Mouse (Mus musculus): ENCODE results near the gene Fa2h.

Fa2h gene

DNA sequence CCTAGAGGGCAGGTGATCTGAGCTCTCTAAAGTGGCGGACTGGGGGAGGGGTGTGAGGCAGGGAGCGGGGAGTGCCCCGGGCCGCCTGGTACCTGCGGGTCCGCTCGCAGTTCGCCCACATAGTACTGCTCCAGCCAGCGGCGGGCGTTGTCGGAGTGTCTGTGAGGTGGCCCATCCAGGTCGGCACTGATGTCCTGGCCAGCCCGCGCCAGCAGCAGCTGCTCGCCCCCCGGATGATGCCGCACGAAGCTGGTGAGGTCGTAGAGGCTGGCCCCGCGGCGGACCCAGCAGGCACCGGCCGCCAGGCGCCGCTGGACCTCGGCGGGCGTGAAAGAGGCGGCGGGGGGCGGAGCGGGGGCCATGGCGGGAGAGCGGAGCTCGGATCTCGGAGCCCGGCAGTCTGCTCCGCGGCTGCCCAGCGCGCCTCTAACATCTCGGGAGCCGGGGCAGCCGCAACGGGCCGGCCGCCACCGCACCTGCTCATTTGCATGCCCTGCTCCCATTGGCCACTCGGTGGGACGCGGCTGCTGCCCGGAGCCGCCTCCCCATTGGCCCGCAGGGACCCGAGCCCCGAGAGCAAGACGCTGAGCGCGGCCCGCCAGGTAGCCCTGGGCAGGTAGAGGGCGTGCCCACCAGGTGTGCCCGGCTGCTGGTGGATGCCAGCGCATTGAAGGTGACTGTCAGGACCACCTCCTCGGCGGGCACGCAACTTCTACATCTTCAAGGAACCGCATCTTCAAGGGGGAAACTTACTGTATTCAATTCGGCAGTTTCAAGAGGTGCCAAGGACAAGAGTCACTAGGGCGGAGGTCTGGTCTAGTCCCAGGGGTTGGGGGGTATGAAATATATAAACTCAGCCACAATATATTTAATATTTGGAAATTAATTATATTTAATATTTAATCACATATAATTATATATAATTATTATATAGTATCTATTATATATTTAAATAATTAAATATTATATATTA is at the start of gene Fa2h:
TSS of gene Fa2h (minus strand) at position 434 of the 973 bp plus-strand sequence.
- DNase-seq: peak; percentile 84

DNA sequence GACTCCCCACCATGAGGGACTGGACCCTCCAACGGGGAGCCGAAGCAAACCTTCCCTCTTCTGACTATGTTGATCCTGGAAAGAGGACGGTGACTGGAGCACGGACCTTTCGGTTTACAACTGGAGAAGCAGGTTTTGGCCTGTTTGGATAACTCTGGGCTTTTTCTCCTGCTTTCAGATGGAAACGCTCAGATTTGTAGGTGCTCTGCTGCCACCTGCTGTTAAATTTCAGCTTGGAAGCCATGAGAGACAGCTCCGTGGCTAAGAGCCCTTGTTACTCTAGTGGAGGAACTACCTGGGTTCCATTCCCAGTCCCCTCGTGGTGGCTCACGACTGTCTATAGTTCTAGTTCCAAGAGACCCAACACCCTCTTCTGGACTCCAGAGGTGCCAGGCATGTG is 45.6 kb upstream of the Fa2h start:
- peak; percentile 81 for DNase-seq

DNA sequence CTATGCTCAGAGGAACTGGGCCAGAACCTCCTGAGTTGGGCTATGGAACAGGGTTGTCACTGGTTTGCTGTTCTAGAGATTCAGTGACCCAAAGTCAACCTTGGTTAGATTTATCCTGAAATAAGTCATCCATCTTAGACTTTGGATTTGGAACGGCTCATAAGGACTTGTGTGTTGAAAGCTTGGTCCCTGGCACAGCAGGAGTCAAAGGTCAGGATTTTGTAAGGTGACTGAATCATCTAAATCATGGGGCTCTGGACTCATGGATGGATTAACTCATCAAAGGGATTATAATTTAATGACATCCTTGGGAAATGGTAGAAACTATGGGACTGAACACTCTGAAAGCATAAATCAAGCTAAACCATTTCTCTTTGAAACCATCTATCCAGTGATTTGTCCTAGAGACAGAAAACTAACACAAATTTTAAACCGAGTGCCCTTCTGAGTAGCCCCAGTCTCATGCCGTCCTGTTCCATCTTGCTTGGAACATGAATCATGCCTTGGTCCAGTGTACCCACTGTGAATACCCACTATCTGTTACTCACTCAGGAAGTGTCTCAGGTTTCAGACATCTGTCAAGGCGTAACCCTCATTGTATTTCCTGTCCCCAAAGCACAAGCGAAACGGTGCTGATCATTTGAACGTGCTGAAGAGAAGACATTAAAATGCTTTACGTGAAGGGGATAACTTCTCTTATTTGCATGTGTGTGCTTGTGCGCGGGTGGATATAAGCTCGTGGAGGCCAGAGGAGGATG is 41.6 kb upstream of the Fa2h start:
- no peak for DNase-seq

DNA sequence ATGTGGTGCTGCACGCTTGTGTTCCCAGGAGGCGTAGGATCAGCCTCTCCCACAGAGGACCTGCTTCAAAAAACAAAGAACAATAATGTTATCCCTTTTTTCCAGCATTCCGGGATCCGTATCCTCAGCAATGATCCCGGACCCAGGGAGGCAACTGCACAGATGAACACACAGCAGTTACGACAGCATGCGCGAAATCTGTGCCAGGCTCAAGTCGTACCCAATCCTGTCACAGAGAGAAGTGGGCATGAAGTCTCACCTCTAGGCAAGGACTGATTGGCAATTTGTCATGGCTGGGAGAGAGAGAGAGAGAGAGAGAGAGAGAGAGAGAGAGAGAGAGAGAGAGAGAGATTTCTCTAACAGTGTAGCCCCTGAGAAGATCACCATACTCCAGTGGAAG is 31.0 kb upstream of the Fa2h start:
- no peak for DNase-seq

DNA sequence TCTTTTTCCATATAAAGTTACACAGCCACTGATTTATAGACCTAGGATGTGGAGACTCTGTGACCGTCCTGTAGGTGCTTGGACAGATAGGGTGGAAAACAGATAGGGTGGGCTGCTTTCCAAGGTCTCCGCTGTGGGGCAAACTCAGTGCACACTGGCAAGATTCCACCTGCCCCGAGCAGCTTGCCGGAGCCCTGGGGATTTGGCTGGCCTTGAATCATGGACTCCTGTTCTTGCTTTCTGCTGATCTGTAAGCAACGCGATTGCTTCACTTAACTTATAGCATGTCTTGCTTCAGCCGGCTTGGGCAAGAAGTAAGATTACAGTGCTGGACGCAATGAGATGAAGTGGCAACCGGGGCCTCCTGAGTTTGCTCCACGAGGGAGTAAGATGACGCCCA is 30.6 kb upstream of the Fa2h start:
- DNase-seq: no peak

DNA sequence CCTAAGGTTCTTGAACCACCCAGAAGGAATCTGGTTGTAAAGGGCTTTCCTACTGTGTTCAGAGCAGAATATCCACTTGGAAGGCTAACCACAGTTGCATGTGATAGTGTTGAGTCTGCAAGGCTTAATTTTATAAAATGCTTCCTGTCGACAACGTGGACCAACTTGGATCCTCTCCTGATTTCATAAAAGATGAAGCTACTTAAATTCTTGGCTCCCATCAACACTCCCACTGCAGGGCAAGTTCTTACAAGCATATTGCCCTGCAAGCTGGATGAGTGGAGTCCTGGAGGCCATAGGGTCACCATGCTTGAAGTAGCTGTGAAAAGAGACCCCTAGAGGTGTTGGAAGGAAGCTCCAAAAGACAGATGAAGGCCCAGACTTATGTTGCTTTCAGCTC is 29.0 kb upstream of the Fa2h start:
- DNase-seq: no peak

DNA sequence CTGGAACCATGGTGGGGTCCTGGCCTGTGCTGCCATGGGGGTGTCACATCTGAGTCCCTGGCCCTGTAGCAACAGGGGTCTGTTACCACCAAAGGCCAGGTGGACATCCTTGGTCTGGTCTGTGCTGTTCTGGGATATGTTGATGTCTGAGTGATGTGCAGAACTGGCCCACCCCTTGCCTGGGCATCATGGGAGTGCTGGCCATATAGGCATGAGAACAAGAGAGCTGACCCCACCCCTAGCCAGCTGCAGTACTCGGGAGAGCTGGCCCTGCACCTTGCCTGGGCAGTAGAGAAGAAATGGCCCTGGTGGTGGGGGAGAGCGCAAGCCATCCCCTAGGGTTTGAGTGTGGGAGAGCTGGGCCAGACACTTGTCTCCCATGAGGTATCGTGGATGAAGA is 25.5 kb upstream of the Fa2h start:
- DNase-seq: no peak

DNA sequence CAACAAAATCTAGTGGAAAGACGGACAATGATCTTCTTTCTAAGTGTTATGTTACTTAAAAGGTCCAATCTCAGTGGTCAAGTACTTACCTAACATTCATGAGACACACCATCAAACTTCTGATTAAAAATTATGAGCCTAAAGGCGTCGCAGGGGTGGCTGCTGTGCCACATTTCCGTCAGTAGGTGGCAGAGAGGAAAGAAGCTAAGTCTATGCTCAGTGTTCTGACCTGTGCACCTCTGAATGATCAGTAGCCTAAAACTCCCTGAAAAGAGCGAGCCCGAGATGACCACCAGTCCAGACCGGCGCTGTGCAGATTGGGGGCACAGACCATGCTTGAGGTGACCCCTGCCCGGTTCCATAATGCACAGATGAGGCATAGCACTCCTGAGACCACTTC is 25.0 kb upstream of the Fa2h start:
- no peak for DNase-seq

DNA sequence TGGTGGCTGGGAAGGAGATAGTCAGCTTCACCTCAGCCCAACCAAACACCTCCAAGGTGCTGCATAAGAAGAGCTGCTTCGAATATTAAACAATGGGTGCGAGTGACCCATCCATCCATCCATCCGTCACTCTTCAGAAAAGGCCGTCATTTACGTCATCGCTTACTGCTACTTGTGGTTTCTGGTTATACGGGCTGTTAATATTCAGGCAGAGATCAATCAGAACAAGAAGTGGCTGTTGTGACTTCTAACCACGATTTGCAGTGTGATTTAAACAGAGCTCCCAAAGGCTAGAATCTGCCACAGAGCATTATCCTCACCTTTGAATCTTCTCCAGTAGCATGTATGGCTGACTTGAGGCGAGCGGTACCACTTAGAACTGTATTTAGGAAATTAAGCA is 23.6 kb upstream of the Fa2h start:
- DNase-seq: no peak

DNA sequence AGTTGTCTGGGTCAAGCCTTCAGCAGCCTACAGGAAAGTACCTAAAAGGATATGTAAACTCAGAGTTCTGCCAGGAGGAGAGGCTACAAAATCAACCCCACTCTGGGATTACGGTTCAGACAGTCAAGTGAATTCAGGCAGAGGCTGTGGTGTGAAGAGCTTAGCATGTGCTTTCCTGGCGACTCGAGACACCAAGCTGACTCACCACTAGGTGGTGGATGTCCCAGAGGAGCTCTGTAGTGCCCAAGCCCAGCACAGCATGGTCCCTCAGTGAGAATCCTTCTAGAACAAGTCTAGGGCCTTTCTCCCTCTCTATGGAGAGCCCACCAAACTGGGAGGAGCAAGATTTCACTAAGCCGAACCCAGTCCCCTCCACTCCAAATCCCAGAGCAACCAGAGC is 9.8 kb upstream of the Fa2h start:
- DNase-seq: peak; percentile 13

DNA sequence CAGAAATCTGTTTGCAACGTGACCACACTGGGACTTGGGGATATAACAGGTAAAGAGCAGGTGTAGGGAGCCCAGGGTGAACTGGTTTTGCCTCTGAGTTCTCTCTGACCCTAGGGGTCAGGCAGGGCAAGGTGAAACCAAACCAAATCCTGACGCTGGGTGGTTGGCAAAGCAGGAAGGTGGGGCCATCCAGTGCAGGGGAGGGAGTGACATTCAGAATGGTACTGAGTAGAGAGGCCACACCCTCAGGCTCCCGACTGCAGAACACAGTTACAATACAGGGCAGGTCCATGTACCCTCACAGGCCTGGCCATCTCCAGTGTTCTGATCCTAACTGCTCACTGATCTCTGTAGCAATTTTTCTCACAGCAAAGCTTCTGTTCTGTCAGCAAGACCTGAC is 2.4 kb downstream of the Fa2h start:
- DNase-seq: no peak

DNA sequence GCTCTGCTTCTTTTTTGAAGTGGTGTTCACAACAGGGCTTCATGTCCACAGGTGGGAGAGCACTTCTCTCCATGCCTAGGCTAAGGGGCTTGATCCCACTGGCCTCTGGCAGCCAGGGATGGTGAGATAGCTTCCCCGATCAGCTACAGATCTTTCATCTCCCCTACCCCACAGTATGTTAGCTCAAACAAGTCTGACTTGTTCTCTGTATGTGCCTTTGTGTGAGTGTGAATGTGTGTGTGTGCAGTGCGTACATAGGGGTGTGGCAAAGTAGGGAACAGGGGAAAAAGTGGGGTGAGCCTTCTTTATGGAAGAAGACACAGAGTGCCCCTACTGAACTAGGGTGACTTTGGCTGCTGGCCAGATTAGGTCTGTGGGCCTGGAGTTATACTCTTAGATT is 2.8 kb downstream of the Fa2h start:
- DNase-seq: no peak

DNA sequence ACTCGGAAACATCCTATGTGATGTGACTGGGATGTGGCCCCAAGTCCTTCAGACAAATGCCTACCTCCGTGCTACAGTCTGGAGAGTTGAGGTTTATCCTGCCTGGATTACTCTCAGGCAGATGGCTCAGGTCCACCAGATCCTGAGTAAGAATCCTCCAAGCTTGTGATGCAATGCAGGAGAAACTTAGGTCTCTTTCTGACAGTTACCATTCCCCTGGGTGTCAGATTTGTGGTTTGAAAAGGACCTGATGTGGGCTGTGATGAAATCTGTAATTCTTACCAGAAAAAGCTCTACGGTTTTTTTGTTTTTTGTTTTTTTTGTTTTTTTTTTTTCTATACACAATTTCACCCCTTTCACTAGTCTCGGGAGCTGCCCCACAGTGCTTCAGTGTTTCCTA is 4.0 kb downstream of the Fa2h start:
- no peak for DNase-seq

DNA sequence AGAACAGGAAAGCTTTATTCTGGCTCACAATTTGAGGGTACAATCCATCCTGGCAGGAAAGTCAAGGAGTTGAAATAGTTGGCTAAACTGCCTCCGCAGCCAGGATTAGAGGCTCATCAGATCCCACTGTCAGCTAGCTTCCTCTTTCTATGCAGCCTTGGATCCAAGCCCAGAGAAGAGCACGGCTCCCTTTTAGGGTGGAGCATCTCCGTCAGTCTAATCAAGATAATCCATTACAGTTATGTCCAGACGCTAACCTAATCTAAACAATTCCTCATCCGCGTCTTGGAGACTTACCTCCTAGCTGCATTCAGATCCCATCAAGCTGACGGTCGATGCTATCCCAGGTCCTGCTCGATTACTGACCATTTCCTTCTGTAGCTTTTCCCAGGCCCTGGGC is 7.7 kb downstream of the Fa2h start:
- DNase-seq: no peak

DNA sequence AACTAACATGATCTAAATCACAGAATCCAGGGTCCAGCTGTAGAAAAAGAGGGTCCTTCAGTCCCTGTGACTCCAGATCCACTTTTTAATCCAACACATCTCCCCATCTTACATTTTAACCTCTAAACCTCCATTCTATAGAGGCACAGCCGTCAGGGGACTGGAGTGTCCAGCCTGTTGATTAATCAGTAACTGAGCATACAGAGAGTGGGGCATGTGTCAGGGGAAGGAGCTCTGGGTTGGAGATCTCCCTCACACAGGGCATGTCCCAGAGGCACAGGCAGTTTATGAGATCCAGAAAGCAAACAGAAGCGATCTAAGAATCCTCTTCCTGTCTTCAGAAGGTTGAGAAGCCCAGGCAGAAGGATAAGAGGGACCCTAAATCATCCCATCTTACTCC is 9.0 kb downstream of the Fa2h start:
- no peak for DNase-seq

DNA sequence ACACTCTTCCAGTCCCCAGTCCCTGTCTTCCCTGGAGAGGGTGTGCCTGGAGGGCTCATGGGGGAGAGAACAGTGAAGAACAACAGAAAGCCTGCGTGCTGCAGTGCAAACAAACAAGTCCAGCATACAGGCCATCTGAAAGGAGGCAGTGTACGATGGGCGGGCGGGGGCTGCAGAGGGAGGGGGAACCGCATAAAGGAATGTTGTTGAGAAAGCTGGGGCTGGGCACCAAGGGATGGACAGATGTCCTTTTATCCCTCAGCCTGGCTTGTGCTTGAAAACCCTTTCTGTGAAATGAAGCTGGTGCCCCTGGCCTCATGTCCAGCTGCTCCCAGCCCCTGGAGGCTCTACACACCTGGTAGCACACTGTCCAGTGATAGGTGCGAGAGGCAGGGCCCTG is 18.4 kb downstream of the Fa2h start:
- DNase-seq: peak; percentile 33

DNA sequence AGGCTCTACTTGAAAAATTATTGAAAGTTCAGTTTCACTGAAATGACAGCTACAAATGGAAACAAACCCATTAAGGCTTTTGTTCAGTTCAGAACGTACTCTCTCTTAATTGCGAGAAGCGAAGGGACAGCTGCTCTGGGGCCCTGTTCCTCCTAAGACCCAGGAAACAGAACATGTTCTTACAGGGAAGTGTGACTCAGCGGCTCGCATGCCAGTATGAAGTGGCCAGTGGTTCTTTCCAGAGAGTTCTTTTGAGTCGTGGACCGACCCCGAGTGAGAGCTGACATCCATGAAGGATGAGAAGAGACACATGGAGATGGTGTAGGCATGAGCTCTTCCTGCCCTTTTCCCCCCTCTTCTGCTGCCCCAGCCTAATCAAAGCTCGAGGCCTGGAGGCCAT is 23.9 kb downstream of the Fa2h start:
- DNase-seq: no peak

DNA sequence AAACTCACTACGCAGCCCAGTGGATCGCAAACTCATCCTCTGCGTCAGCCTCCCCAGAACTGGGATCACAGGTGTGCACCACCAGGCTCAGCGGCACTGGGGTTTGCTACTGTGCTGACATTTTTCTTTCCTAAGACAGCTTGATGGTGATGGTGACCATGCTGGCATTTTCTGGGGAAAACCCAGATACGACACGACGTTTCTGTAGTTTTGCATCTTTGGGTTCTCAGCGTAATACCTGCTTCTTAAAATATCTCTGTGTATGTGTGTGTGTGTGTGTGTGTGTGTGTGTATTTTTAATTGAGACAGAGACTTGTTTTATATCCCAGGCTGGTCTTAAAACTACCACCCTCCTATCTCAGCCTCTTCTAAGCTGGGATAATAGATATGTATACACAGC is 26.3 kb downstream of the Fa2h start:
- no peak for DNase-seq

DNA sequence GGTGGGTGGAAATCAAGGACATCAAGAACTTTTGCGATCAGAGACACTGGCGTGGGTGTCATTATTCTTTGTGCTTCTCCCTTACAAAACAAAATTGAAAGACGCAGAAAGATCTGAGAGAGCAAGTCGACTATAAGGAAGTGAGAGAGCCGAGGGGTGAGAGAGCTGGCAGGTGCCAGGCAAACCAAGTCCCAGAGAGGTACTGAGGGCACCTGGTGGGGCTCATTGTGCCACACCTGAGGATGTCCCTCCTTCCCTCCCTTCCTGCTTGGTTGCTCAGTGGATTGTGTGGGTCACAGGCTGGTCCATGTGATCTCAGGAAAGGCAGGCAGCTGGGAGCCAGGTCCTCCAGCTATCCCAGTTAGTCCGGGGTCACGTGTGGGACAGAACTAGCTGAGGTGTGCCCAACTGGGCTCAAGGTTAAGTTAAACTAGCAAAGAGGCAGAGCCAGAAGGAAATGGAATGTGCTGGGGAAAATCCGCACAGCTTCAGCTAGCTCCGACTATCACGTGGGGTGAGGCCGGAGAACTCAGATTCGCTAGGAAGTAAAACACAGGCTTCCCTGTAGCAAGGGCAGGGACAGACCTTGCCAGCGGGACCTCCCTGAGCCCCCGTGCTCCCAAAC is 26.9 kb downstream of the Fa2h start:
- peak; percentile 10 for DNase-seq

DNA sequence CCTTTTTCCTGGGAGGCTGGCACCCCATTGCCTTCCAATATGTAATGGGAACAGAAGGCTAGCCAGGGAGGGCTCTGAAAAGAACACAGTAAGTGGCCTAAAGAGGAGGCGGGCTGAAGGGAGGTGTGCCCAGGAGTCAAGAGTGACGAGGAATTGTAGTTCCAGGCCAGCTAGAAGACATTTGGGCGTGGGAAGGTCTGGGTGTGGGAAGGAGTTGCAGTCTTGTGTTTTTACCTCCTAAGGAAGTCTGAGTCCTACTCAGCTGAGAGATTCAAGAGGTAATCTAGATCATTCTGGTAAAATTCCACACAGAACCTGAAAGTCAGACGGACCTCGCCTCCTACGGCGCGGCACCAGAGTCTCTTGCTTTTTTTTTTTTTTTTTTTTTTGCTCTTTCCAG is 30.1 kb downstream of the Fa2h start:
- DNase-seq: peak; percentile 47

DNA sequence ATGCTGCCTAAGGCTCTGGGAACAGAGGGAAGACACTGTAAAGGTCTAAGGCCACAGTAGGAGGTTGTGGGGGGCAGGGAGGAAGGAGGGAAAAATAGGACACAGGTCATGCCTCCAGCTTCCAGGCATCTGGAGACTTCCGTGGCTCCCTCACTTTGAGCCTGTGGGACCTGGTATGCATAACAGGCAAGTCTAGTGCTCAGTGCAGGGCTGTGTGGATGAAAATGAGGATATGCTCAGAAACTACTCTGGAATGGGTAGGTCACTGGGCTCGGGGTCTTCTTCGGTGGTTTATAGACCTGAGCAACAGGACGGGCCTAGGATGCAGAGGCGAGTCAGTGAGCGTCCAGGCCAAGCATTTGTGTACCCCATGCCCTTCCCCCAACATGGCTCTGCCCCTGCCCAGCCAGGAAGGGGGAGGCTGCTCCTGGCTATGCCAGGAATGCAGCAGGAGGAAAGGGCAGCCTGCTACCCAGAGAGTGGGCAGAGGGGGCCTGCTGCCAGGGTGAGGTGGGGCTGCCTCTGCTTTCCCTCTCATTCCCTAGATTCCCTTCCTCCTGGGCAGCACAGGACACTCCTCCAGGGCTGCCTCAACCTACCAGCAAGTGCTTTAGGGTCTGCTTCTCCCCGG is 32.9 kb downstream of the Fa2h start:
- no peak for DNase-seq

DNA sequence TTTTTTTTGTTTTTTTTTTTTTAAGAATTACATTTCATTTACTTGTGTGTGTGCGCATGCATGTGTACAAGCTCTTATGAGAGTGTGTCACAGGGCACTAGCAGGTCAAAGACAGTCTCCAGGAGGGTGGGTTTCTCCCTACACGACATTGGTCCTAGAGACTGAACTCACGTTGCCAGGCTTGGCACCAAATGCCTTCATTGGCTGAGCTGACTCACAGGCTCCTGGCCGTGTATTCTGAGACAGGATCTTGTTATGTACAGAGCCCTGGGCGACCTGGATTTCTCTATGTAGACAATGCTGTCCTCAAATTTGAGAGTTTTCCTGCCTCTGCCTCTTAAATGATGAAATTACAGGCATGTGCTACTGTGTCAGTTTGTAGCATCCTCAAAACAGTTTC is 33.7 kb downstream of the Fa2h start:
- no peak for DNase-seq

DNA sequence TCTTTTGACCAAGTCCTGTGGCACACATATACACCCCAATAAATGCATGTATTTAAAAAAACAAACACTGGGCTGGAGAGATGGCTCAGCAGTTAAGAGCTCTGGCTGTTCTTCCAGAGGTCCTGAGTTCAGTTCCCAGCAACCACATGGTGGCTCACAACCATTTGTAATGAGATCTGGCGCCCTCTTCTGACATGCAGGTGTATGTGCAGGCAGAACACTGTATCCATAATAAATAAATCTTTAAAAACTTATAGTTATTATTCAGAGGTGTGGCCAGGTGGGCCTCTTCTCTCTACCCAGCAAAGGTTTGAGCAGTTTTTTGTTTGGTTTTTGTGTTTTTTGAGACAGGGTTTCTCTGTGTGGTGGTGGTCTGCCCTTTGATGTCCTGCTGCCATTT is 34.7 kb downstream of the Fa2h start:
- no peak for DNase-seq
